Mouse (Mus musculus) hindbrain, embryonic 10.5 days (tissue): Measurements from ENCODE around the gene Plekhg6. TPM values are rescaled to one million over a fixed set of nuclear protein-coding genes. Genes with fewer than 3 reads are reported as not detected.

Experiments used
- DNase-seq: peaks from one replicate; pipeline ENCODE4 v3.0.0-alpha.2; 2017; ENCODE audit warnings: low spot score
- H3K27ac ChIP-seq: fragments of 300-500 bp; sonication (generic); 2 replicates; pipeline ENCODE4 v1.5.1; 2016; ENCODE audit warnings: mild to moderate bottlenecking, moderate library complexity
- H3K27me3 ChIP-seq: fragments of 300-500 bp; sonication (generic); 2 replicates; pipeline ENCODE4 v1.6.1; 2016; ENCODE audit warnings: mild to moderate bottlenecking; ENCODE audit not compliant: poor library complexity, insufficient read depth, severe bottlenecking
- H3K36me3 ChIP-seq: fragments of 300-500 bp; sonication (generic); 2 replicates; pipeline ENCODE4 v1.6.1; 2016; ENCODE audit warnings: mild to moderate bottlenecking, moderate library complexity
- H3K4me1 ChIP-seq: fragments of 300-500 bp; sonication (generic); replicated peaks from 2 replicates; pipeline ENCODE4 v1.6.1; 2016; ENCODE audit warnings: mild to moderate bottlenecking
- H3K4me3 ChIP-seq: fragments of 300-500 bp; sonication (generic); 2 replicates; pipeline ENCODE4 v1.5.1; 2016; ENCODE audit warnings: mild to moderate bottlenecking, moderate library complexity
- H3K9me3 ChIP-seq: fragments of 300-500 bp; sonication (generic); 2 replicates; pipeline ENCODE4 v1.6.1; 2016; ENCODE audit warnings: mild to moderate bottlenecking, moderate library complexity
- WGBS: fragments of 180-500 bp; shearing (Covaris S2); methylation state at CpG from one replicate; pipeline ENCODE4 v1.1.7; 2016; 5-methylcytosine and 5-hydroxymethylcytosine counted together
- polyA plus RNA-seq: library from polyadenylated mRNA; unstranded; fragments of >200 nt; fragmentation: Nextera tagmentation; extraction: Ambion mirVana; gene quantifications from 2 replicates; pipeline ENCODE4 v1.2.1, GENCODE M21; 2016

The Plekhg6 gene
- polyA plus RNA-seq, 1 experiment from 2014 or later, result 0.13 TPM

DNA sequence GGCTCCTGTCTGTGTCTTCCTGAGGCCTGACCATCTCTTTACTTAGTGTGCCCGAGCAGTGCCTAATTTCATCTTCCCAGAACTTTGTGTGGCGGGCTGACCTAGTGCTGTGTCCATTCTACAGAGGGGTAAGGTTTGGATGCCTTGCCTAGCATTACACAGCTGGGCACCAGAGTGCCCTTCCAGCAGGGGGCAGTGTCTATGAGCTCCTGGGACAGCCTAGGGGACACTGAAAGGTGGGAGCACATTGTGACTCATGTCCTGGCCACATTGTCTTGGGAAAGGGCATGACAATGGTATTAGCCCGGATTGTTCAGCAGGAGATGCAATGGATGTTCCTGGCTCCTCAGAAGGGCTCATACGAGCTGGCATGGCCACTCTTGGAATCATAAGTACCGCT, 52.4 kb downstream of the Plekhg6 start:
- no peak overlapping the region for H3K27ac ChIP-seq
- no peaks in the 10 kb centered on the region for H3K9me3 ChIP-seq
- DNase-seq, result no peak
- H3K4me1 ChIP-seq, result peaks cover 20% of the 10 kb centered on the region
- H3K4me3 ChIP-seq, result no peak overlapping the region
- WGBS, result 80% methylated on average over 5 of the region's 5 CpGs
- peaks cover 36% of the 10 kb centered on the region for H3K27me3 ChIP-seq
- no peaks in the 10 kb centered on the region for H3K36me3 ChIP-seq

DNA sequence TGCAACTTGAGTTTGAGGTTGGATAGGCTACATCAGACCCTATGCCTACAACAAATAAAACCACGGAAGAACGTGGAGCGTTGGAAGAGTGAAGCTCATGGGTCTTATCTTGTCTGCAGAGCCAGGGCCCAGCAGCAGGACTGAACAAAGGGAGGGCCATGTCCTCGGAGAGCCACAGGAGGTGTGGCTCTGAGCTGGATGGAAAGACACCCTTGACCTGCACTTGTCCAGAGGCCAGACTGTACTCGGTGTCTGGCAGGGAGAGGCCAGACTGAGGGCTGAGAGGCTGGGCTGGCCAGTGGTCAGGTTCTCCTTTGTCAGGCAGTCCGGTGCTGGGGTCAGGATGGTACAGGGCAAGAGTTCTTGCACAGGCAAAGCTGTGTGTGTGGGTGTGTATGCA, 55.3 kb downstream of the Plekhg6 start:
- H3K4me1 ChIP-seq, result peaks cover 25% of the 10 kb centered on the region
- no peak overlapping the region for H3K4me3 ChIP-seq
- DNase-seq, result no peak
- H3K9me3 ChIP-seq, result no peaks in the 10 kb centered on the region
- WGBS, result 80% methylated on average over 6 of the region's 6 CpGs
- no peaks in the 10 kb centered on the region for H3K36me3 ChIP-seq
- H3K27ac ChIP-seq, result 0 out of 2 replicates have a peak overlapping the region, but pooled peaks have one; percentile 18
- H3K27me3 ChIP-seq, result peaks cover 65% of the 10 kb centered on the region

DNA sequence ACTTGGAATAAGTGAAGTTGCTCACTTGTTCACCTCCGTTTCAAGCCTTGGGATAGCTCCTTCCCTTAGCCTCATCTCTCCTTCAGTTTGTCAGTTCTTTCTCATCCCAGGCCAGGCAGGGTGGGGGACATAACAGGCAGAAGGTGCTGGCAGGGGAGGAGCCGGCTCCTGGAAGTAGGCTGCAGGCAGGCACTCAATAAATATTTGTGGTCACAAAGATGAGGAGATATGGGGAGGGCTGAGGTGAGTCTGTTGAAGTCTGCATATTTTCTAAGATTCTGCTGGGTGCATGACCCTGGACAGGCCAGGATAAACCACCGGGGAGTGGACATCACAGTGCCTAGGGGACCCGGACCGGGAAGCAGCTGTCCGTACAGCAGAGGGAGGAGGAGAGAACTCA, 57.0 kb downstream of the Plekhg6 start:
- Histone ChIP-seq H3K4me1 (peaks cover 21% of the 10 kb centered on the region), H3K4me3 (no peak overlapping the region), H3K9me3 (no peaks in the 10 kb centered on the region), H3K27ac (no peak overlapping the region), H3K27me3 (peaks cover 75% of the 10 kb centered on the region), H3K36me3 (no peaks in the 10 kb centered on the region)
- 70% methylated on average over 6 of the region's 6 CpGs for WGBS
- DNase-seq, result no peak

DNA sequence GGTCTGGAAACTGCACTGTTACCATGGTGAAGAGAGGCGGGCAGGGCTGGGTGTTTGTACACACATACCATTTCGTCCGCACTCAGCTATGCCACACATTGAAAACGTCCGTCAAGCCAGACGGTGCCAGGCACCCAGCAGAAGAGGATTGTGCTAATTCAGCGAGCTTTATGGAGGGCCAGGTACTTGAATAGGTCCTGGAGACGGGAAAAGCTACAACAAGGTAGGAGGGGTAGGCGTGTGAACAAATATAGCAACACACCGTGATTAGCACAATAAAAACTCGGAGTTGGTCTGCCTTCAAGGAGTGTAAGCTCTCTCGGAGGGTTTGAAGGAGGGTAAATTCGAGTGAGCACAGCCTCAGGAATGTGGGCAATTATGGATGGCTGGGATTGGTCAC, 57.8 kb downstream of the Plekhg6 start:
- Histone ChIP-seq H3K4me1 (peaks cover 21% of the 10 kb centered on the region), H3K27ac (no peak overlapping the region), H3K27me3 (peaks cover 79% of the 10 kb centered on the region), H3K4me3 (no peak overlapping the region), H3K36me3 (no peaks in the 10 kb centered on the region), H3K9me3 (no peaks in the 10 kb centered on the region)
- 64% methylated on average over 13 of the region's 13 CpGs for WGBS
- no peak for DNase-seq

DNA sequence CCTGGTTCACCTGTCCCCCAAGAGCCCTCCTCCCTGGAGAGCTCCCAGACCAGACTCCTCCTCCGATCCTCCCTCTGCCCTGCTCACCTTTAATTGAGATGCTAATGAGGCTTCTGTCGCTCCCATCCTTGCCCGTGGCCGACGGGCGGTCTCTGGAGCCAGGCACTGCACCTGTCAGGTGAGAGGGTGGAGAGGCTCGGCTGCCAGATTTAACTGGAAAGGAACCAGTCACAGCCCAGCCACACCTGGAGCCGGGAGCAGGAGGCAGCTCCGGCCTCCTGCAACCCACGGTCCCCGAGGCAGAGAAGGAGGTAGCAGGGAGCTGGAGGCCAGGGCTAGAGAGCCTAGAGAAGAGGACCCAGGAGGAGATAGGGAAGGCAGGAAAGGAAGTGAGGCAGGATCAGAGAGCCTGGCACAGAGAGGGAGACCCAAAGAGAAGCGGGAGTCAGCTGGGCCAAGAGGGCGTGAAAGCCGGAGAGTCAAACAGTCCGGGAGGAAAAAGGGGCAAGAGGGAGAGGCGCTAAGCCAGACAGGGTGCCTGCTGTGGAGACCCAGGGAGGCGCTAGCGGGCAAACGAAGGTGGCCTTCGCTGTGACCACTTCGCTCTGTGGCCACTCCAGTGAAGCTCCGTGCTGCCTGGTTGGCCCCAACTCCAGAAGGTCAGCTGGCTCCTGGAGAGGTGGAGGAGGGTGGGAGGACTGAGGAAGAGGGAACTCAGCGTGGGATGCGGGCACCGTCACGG, 59.3 kb downstream of the Plekhg6 start:
- no peak overlapping the region for H3K27ac ChIP-seq
- no peaks in the 10 kb centered on the region for H3K36me3 ChIP-seq
- whole genome bisulfite sequencing, result 5% methylated on average over 26 of the region's 26 CpGs
- H3K4me3 ChIP-seq, result peak overlapping the region; percentile 27; the same call in 1 of the 2 replicates
- H3K9me3 ChIP-seq, result no peaks in the 10 kb centered on the region
- no peak for DNase-seq
- peaks cover 74% of the 10 kb centered on the region for H3K27me3 ChIP-seq
- H3K4me1 ChIP-seq, result peaks cover 21% of the 10 kb centered on the region

DNA sequence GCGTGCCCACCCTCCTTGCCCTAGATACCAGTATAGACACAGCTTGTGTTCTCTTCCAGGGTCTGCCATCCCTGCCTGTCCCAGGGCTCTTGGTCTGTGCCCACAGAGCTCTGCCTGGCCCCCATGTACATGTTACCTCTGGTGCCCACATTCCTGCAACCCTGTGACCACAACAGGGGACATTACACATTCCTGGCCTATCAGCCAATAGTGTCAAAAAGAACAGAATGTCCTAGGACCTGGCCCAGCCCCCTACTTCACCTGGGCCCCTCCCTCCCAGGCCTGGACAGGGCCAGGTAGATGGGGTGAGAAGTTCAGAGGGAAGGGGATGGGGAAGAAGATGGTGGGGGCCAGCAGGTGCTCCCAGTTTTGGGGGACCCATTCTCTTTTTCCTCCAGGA, 60.3 kb downstream of the Plekhg6 start, which contains the start of gene Scnn1a:
Scnn1a (plus strand) TSS at position 337 of the 400 bp plus-strand sequence.
- H3K36me3 ChIP-seq, result no peaks in the 10 kb centered on the region
- WGBS, result 72% methylated on average over 1 of the region's 1 CpGs
- H3K4me3 ChIP-seq, result peak within 1 kb of the TSS; percentile 27; the same call in 1 of the 2 replicates
- H3K27ac ChIP-seq, result no peak within 1 kb of the TSS
- H3K4me1 ChIP-seq, result peaks cover 18% of the 10 kb centered on the region
- no peaks in the 10 kb centered on the region for H3K9me3 ChIP-seq
- H3K27me3 ChIP-seq, result peaks cover 75% of the 10 kb centered on the region
- no peak for DNase-seq

DNA sequence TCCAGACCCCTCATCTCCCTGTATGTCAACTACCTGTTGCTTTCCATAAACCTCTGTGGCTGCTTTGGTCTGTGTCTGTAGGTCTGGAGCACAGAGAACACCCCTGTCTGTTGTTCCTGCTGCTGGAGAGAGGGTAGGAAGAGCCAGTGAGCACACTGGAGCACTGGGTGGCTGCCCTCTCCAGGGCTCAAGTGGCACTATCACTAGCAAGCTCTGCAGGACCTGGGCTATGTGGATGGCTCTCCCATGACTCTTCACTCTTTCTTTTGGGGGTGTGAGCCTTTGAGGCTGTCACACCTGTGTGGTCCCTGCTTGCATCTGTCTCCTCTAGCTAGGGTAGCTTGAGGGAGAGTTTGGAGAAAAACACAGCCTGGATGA, 60.7 kb downstream of the Plekhg6 start:
- H3K27me3 ChIP-seq, result peaks cover 74% of the 10 kb centered on the region
- peaks cover 16% of the 10 kb centered on the region for H3K4me1 ChIP-seq
- H3K9me3 ChIP-seq, result no peaks in the 10 kb centered on the region
- H3K4me3 ChIP-seq, result no peak overlapping the region
- H3K27ac ChIP-seq, result no peak overlapping the region
- H3K36me3 ChIP-seq, result no peaks in the 10 kb centered on the region
- DNase-seq, result no peak

DNA sequence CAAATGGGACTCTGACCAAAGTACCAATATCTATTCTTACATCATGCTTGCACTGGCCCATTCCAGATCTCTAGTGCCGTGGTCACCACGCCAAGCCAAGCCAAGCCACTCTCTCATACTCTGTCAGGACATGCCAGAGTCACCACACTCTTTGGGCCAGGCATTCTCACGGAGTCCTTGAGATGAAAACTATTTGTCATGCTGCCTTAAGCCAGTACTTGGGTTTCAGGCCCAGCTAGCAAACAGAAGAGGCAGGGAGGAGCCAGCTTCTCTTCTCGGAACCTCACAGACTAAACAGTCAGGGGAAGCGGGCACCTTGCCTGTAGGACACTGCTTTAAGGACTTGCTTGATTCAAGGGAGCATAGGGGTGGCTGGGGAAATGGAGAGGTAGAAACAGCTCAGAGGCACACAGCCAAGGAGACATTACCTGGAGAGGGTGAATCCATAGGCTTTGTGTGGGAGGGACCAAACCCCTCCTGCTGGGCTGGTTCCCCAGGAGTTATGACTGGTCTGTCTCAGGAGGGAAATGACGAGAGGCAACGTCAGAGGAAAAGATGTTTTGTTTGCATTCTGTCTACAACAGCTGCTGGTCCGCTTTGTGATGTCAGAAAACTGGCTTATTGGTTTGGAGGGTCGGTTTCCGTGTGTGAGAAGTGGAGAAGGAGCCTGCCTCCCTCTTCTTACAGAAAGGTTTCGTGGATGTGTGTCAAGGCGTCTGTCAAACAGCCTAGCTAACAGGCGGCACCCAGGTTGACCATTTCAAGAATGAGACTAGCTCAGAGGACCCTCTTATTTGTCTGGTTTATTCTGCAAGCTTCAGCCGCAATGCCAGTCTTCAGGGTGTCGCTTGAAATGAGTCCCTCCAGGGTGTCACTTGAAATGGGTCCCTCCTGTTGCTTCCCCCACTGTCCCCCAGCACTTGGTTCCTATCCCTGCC, 61.3 kb downstream of the Plekhg6 start:
- Histone ChIP-seq H3K27ac (no peak overlapping the region), H3K4me3 (no peak overlapping the region), H3K9me3 (no peaks in the 10 kb centered on the region), H3K4me1 (peaks cover 22% of the 10 kb centered on the region), H3K27me3 (peaks cover 74% of the 10 kb centered on the region), H3K36me3 (no peaks in the 10 kb centered on the region)
- WGBS, result 68% methylated on average over 15 of the region's 15 CpGs
- DNase-seq, result no peak

DNA sequence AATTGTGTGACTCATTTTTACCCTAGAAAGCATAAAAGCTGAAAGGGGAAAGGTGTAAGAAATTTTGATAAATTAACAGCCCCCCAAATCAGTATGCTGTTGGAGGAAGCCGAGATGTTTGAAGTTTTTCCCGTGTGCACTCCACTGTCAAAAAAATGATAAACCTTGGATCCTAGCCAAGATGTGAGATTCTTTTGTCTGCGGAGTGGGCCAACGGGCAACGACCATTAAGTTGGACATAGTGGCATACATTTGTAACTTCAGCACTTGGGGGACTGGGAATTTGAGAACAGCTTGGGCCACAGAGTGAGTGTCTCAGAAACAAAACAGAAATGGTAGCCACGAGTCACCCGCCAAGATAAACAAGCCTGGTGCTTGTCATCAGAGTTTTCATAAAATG, 63.5 kb downstream of the Plekhg6 start:
- no peak for DNase-seq
- H3K4me1 ChIP-seq, result peaks cover 40% of the 10 kb centered on the region
- no peaks in the 10 kb centered on the region for H3K9me3 ChIP-seq
- H3K27ac ChIP-seq, result no peak overlapping the region
- 87% methylated on average over 7 of the region's 7 CpGs for WGBS
- H3K4me3 ChIP-seq, result no peak overlapping the region
- 0 out of 2 replicates have a peak, but pooled peaks cover under 1% of the 10 kb centered on the region for H3K36me3 ChIP-seq
- peaks cover 71% of the 10 kb centered on the region for H3K27me3 ChIP-seq

DNA sequence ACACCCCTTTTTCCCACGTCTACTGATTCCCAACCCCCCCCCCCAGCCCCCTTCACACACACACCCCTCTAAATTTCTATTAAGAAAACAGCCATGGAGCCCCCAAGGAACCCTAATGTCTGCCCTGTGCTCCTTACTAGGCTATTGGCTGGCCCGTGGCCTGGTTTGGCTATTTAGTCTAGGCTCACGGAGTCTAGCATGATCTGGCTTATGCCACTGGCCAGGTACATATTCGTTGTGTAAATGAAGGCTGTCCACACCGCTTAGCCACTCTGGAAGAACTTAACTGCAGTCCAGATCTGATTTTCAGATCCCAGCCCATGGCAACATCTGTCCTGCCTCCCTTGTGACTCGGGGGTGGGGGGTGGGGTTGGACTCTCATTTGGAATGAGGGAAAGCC, 65.8 kb downstream of the Plekhg6 start:
- 81% methylated on average over 6 of the region's 6 CpGs for WGBS
- H3K27me3 ChIP-seq, result peaks cover 51% of the 10 kb centered on the region
- H3K36me3 ChIP-seq, result peaks cover 4% of the 10 kb centered on the region; the same call in 1 of the 2 replicates
- H3K27ac ChIP-seq, result 0 out of 2 replicates have a peak overlapping the region, but pooled peaks have one; percentile 92
- peaks cover 35% of the 10 kb centered on the region for H3K4me1 ChIP-seq
- DNase-seq, result no peak
- no peaks in the 10 kb centered on the region for H3K9me3 ChIP-seq
- H3K4me3 ChIP-seq, result no peak overlapping the region

DNA sequence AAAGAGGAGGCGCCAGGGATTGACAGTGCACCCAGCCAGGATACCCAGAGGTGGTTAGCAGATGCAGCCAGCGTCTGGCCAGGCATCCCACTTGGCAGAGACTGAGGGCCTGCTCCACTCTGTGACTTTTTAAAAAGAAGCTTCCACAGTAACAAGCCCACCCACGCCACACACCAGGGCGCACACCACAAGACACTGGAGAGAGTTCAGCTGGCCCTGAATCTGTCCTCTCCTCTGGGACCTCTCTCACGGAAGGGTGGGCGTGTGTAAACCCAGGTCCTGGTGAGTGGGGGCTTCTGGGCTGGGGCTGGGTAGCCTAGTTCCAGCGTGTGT, 66.4 kb downstream of the Plekhg6 start:
- peaks cover 4% of the 10 kb centered on the region; the same call in 1 of the 2 replicates for H3K36me3 ChIP-seq
- H3K4me3 ChIP-seq, result peak overlapping the region; percentile 58
- 59% methylated on average over 7 of the region's 7 CpGs for WGBS
- H3K27ac ChIP-seq, result peak overlapping the region; percentile 92
- no peaks in the 10 kb centered on the region for H3K9me3 ChIP-seq
- H3K27me3 ChIP-seq, result peaks cover 45% of the 10 kb centered on the region
- no peak for DNase-seq
- peaks cover 41% of the 10 kb centered on the region for H3K4me1 ChIP-seq

DNA sequence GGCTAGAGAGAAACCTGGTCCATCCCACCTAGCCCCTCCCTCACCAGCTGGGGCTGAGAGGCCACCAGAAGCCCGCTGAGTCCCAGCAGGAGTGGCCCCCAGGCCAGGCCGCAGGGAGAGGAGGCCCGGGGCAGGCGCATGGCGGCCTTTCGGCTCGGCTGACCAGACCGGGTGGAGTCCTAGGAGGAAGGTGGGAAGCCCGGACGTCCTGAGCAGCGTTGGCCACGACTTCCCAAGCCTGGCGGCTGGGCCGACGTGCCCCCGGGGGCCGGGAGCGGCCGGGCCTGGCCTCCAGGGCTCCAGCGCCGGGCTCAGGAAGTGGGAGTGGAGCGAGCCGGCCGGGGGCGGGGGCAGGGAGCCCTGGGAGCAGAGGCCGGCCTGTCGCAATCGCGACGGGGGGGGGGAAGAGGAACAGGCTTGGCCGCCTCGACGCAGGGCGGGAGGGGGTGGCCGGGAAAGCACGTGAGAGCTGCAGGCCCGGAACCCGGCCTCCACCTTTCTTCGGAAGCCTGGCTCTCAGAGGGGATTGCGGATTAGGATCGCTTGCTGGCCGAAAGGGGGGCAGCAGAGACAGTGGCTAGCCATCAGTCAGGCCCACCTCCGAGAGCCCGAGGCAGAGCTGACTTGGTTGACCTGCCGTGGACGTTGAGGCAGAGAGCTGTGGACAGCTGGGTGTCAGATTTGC, 66.9 kb downstream of the Plekhg6 start, which contains the start of gene Ltbr:
Ltbr (minus strand) TSS at position 340 of the 685 bp plus-strand sequence.
- DNase-seq, result peak; percentile 71
- Histone ChIP-seq H3K36me3 (peaks cover 4% of the 10 kb centered on the region; the same call in 1 of the 2 replicates), H3K27me3 (peaks cover 40% of the 10 kb centered on the region), H3K4me1 (peaks cover 46% of the 10 kb centered on the region), H3K9me3 (no peaks in the 10 kb centered on the region), H3K4me3 (peak within 1 kb of the TSS; percentile 58), H3K27ac (peak within 1 kb of the TSS; percentile 92)
- 2% methylated on average over 44 of the region's 46 CpGs for WGBS
